9 mouse cellular contexts compared by ENCODE assay signal in genomic region chr4:97774446-97774950, GRCm38 (mm10). TPM values are rescaled to one million over a fixed set of nuclear protein-coding genes. Genes with fewer than 3 reads are reported as not detected.
DNase-seq lines count a peak whose midpoint lies in the region; ATAC-seq and TF ChIP-seq lines count a peak whose summit lies in the region.
"Had no signal": no experiment of that assay in that cellular context is flagged by ENCODE, and none has a peak within 500 bp of the region (broad histone marks: within the 10 kb centered on the region; RNA-seq: fewer than 3 reads in every experiment).

No protein-coding gene starts in this region.

- no peak for TF ChIP-seq CTCF in kidney, postnatal 0 days (IDR thresholded peaks at IDR 0.05; ENCODE audit: low read depth)

- no peak overlapping the region; the same call in 1 of the 2 replicates for H3K9ac ChIP-seq in kidney, postnatal 0 days (ENCODE audit: low read depth, low read length)
- H3K9ac ChIP-seq in embryonic facial prominence, embryonic 15.5 days: peak overlapping the region; percentile 4; the same call in 1 of the 2 replicates
- H3K9ac ChIP-seq in intestine, embryonic 14.5 days (ENCODE audit: low read length): peak overlapping the region; percentile 99

- no peak for ATAC-seq in kidney, postnatal 0 days (replicated peaks; ENCODE audit: low FRiP score, low read depth)
- no peak for ATAC-seq in embryonic facial prominence, embryonic 15.5 days (ENCODE audit: insufficient number of reproducible peaks, low FRiP score, low TSS enrichment, low read depth)
- ATAC-seq in intestine, embryonic 14.5 days (replicated peaks; ENCODE audit: low FRiP score, low TSS enrichment, low read depth): no peak

- no peaks in the 10 kb centered on the region for H3K36me3 ChIP-seq in kidney, postnatal 0 days (ENCODE audit: insufficient read depth, low read length)
- no peaks in the 10 kb centered on the region for H3K36me3 ChIP-seq in embryonic facial prominence, embryonic 15.5 days
- H3K36me3 ChIP-seq in intestine, embryonic 14.5 days (ENCODE audit: control insufficient read depth, insufficient read depth, low read length): no peaks in the 10 kb centered on the region
- no peaks in the 10 kb centered on the region for H3K36me3 ChIP-seq in myocyte (ENCODE audit: control insufficient read depth, insufficient read depth)

- H3K4me2 ChIP-seq in kidney, postnatal 0 days (ENCODE audit: low read length): peak overlapping the region; percentile 89
- peak overlapping the region; percentile 76 for H3K4me2 ChIP-seq in embryonic facial prominence, embryonic 15.5 days (replicated peaks)
- H3K4me2 ChIP-seq in intestine, embryonic 14.5 days (ENCODE audit: low read length): peak overlapping the region; percentile 79
- peak overlapping the region; percentile 50 for H3K4me2 ChIP-seq in myocyte (ENCODE audit: low read depth)

- 19% methylated on average over 4 of the region's 4 CpGs for WGBS in kidney, postnatal 0 days
- WGBS in embryonic facial prominence, embryonic 15.5 days: 8% methylated on average over 4 of the region's 4 CpGs
- WGBS in intestine, embryonic 14.5 days: 10% methylated on average over 4 of the region's 4 CpGs

- H3K4me1 ChIP-seq in kidney, postnatal 0 days (replicated peaks; ENCODE audit: insufficient read depth, low read length): no peaks in the 10 kb centered on the region; the same call in 1 of the 2 replicates
- H3K4me1 ChIP-seq in embryonic facial prominence, embryonic 15.5 days: peaks cover 26% of the 10 kb centered on the region
- peaks cover 12% of the 10 kb centered on the region for H3K4me1 ChIP-seq in intestine, embryonic 14.5 days (replicated peaks; ENCODE audit: control insufficient read depth, insufficient read depth, low read length)

- DNase-seq in kidney, postnatal 0 days (ENCODE audit: low spot score): no peak
- DNase-seq in kidney, adult 18-20 months: no peak
- no peak for DNase-seq in intestine, embryonic 14.5 days (ENCODE audit: low spot score)
- DNase-seq in gastrocnemius, adult 8-10 months (ENCODE audit: low spot score in 2 of 2): no peak
- no peak for DNase-seq in right cerebral cortex, adult 18-20 months
- DNase-seq in right cerebral cortex, adult 2 months (ENCODE audit: low spot score in 2 of 2): no peak

- no peak overlapping the region for H3ac ChIP-seq in myocyte (ENCODE audit: control insufficient read depth, insufficient read length)

- no peaks in the 10 kb centered on the region for H3K9me3 ChIP-seq in kidney, postnatal 0 days (replicated peaks; ENCODE audit: low read length)
- H3K9me3 ChIP-seq in embryonic facial prominence, embryonic 15.5 days (replicated peaks): no peaks in the 10 kb centered on the region
- H3K9me3 ChIP-seq in intestine, embryonic 14.5 days (ENCODE audit: control insufficient read depth, low read length): no peaks in the 10 kb centered on the region

- peak overlapping the region; percentile 30 for H3K4me3 ChIP-seq in kidney, postnatal 0 days (replicated peaks; ENCODE audit: low read depth, low read length)
- H3K4me3 ChIP-seq in embryonic facial prominence, embryonic 15.5 days (replicated peaks): peak overlapping the region; percentile 83
- H3K4me3 ChIP-seq in intestine, embryonic 14.5 days (ENCODE audit: low read depth, low read length): peak overlapping the region; percentile 82
- H3K4me3 ChIP-seq in myocyte: no peak overlapping the region

- no peak for TF ChIP-seq POLR2A in myocyte (IDR thresholded peaks at IDR 0.05; ENCODE audit: insufficient read length, low read depth)

- H3K79me2 ChIP-seq in myocyte (ENCODE audit: control insufficient read depth, insufficient read depth): no peaks in the 10 kb centered on the region

- H3K27me3 ChIP-seq in kidney, postnatal 0 days (ENCODE audit: insufficient read depth, low read length): no peaks in the 10 kb centered on the region
- no peaks in the 10 kb centered on the region for H3K27me3 ChIP-seq in embryonic facial prominence, embryonic 15.5 days
- no peaks in the 10 kb centered on the region for H3K27me3 ChIP-seq in intestine, embryonic 14.5 days (replicated peaks; ENCODE audit: control insufficient read depth, insufficient read depth, low read length)
- peaks cover 26% of the 10 kb centered on the region for H3K27me3 ChIP-seq in myocyte (ENCODE audit: control insufficient read depth, insufficient read depth, insufficient read length)

- H3K27ac ChIP-seq in kidney, postnatal 0 days: peak overlapping the region; percentile 93
- H3K27ac ChIP-seq in embryonic facial prominence, embryonic 15.5 days (replicated peaks): peak overlapping the region; percentile 97
- H3K27ac ChIP-seq in intestine, embryonic 14.5 days (ENCODE audit: low read depth): peak overlapping the region; percentile 92

TF ChIP-seq in myocyte, 11 proteins besides CTCF, POLR2A, EP300 and RAD21:
- TF ChIP-seq POLR2AphosphoS2 (IDR thresholded peaks at IDR 0.05; ENCODE audit: insufficient read length, low read depth) (no peak), REST (IDR thresholded peaks at IDR 0.05; ENCODE audit: insufficient read depth, insufficient read length) (no peak), MYOG (IDR thresholded peaks at IDR 0.05; ENCODE audit: control insufficient read depth in 1 of 3, insufficient read depth in 1 of 3, insufficient read length in 2 of 3, low read depth in 2 of 3) (no peak), USF1 (IDR thresholded peaks at IDR 0.05; ENCODE audit: low read depth) (no peak), TCF12 (IDR thresholded peaks at IDR 0.05; ENCODE audit: insufficient read depth, poor library complexity, severe bottlenecking) (no peak), E2F4 (IDR thresholded peaks at IDR 0.05; ENCODE audit: insufficient read depth) (no peak), CEBPB (IDR thresholded peaks at IDR 0.05; ENCODE audit: insufficient read depth, poor library complexity, severe bottlenecking) (no peak), TCF3 (IDR thresholded peaks at IDR 0.05; ENCODE audit: insufficient read length, low read depth) (no peak), MAX (IDR thresholded peaks at IDR 0.05; ENCODE audit: low read depth) (no peak), MYOD1 (IDR thresholded peaks at IDR 0.05; ENCODE audit: control insufficient read depth in 1 of 3, insufficient read length in 2 of 3, low read depth in 2 of 3) (no peak), SRF (IDR thresholded peaks at IDR 0.05; ENCODE audit: control insufficient read depth, insufficient read length, low read depth) (no peak)

RNA-seq across cellular contexts. Expression of gene Nfia, which starts 2.0 kb away (rescaled TPM):
- polyA plus RNA-seq in kidney, postnatal 0 days (2015; fragmentation: Nextera tagmentation; extraction: Ambion mirVana): 25.9 and 29.1 TPM in 2 replicates
- polyA plus RNA-seq in embryonic facial prominence, embryonic 15.5 days (2015; fragmentation: Nextera tagmentation; extraction: Ambion mirVana): 55.4 and 58.0 TPM in 2 replicates
- polyA plus RNA-seq in intestine, embryonic 14.5 days (2014; fragmentation: Nextera tagmentation; extraction: Ambion mirVana): 42.1 and 43.8 TPM in 2 replicates
- polyA plus RNA-seq in myocyte (2012; fragmentation: generic; extraction: Trizol): 0.25 TPM
- total RNA-seq in gastrocnemius, adult 8-10 months (2022): 10 to 100 TPM; 53.6 to 64.5 (median 57.1) TPM

RNA-seq across cellular contexts. Expression of gene E130114P18Rik, which starts 3.4 kb away (rescaled TPM):
- 0.38 and 0.71 TPM in 2 replicates for polyA plus RNA-seq in kidney, postnatal 0 days (2015; fragmentation: Nextera tagmentation; extraction: Ambion mirVana)
- polyA plus RNA-seq in embryonic facial prominence, embryonic 15.5 days (2015; fragmentation: Nextera tagmentation; extraction: Ambion mirVana): 3.8 and 4.2 TPM in 2 replicates
- 5.2 and 8.0 TPM in 2 replicates for polyA plus RNA-seq in intestine, embryonic 14.5 days (2014; fragmentation: Nextera tagmentation; extraction: Ambion mirVana)
- polyA plus RNA-seq in myocyte (2012; fragmentation: generic; extraction: Trizol): not detected
- total RNA-seq in gastrocnemius, adult 8-10 months (2022): not detected
- total RNA-seq: monocyte, adult 5-6 weeks had no signal

Comparison
In these comparisons a context has a peak if more than half of its experiments do, and no peak if none do; other contexts are left out.
1. RNA of gene Nfia, which starts 2.0 kb away (polyA plus RNA-seq): 55.4 to 58.0 TPM in embryonic facial prominence, embryonic 15.5 days, 42.1 to 43.8 TPM in intestine, embryonic 14.5 days and 25.9 to 29.1 TPM in kidney, postnatal 0 days; 0.25 TPM in myocyte (single experiment); every median in the first group is over 10 times any median in the second.
2. Peak in every context shown above with its lines, with median percentiles within 50 percentile points of each other: H3K27ac ChIP-seq and H3K4me2 ChIP-seq.